Mouse (Mus musculus): ENCODE measurements around the gene Gpr87.

DNA sequence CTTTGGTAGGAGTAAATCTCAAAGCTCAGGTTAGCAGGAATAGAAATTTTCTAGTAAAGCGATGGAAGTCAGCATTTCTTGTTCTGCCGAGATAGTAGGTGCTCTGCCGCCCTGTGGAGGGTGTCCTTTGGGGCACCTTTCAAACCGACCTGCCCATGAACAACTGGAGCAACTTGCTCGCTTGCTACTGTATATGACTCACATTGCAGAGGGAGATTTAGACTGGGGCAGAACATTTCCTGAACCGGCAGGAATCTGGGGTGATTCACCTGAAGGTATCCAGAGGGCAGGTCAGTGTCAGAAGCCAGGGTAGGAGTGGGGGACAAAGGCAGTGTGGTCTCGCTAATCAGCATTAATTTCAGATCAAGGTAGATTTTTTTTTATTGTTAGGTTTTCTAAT lies at the start of gene Gpr87:
- TF ChIP-seq CTCF (IDR thresholded peaks at IDR 0.05; ENCODE audit: low read depth, low read length) = no peak
- no peak for TF ChIP-seq POLR2AphosphoS5 (IDR thresholded peaks at IDR 0.05; ENCODE audit: insufficient replicate concordance, low read depth, low read length)
- TF ChIP-seq GATA1 (IDR thresholded peaks at IDR 0.05; ENCODE audit: borderline replicate concordance, low read length) = no peak
- TF ChIP-seq TAL1 (conservative IDR thresholded peaks at IDR 0.05; ENCODE audit: low read depth, low read length) = no peak

Data from G1E (cell line).